Mouse (Mus musculus): ENCODE data around the gene Nup188. TPM values are rescaled to one million over a fixed set of nuclear protein-coding genes. Genes with fewer than 3 reads are reported as not detected.

Gene Nup188
- total RNA-seq, 4 experiments from 2014 or later: 6.0 to 8.8 (median 7.2) TPM

GRCm38 (mm10) chr2:30345971-30346676 is 59.9 kb downstream of the Nup188 start:
- no peak for DNase-seq (ENCODE audit: low spot score in 2 of 2)

DNA sequence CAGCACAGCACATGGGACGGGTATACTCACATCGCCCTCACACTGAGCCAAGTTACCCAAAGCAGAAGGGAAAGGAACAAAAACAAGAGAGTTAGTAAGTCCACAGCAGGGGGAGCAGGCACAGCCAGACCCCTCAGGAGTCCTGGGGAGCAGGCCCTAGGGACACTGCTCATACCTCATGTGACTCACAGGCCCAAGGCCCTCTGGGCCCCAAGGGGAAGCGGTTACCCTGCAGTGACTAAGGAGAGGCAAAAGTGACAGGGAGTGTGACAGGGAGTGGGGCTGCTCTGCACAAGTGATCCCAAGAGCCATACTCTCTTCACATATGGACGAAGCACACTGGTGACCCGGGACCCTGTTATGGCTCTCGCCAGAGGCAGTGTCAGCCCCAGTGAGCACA is 63.0 kb downstream of the Nup188 start:
- no peak for DNase-seq (ENCODE audit: low spot score in 2 of 2)

- no peak for DNase-seq (ENCODE audit: low spot score in 2 of 2)
These were observed 65.0 kb downstream of the Nup188 start for GRCm38 (mm10) chr2:30351149-30351548.

DNA sequence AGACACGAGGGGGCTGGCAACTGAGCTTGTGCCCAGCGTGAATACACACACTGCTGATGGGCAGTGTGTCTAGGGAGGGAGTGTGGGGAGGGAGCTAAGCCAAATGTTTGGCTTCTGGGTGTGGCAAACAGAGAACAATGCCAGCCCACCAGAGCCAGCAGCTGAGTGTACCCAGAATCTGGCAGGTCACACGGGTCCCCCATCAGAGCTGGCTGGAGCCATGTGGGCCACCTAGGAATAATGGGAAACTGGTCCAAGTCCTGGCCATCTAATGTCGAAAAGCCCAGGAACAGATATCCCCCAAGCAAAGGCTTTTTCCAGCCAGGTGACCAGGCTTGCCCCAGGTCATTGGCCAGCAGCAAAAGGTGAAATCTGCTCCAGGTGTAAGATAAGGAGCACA is 69.7 kb downstream of the Nup188 start:
- DNase-seq (ENCODE audit: low spot score in 2 of 2): no peak

- no peak for DNase-seq (ENCODE audit: low spot score in 2 of 2)
These were observed 70.1 kb downstream of the Nup188 start for GRCm38 (mm10) chr2:30356266-30356665.

DNA sequence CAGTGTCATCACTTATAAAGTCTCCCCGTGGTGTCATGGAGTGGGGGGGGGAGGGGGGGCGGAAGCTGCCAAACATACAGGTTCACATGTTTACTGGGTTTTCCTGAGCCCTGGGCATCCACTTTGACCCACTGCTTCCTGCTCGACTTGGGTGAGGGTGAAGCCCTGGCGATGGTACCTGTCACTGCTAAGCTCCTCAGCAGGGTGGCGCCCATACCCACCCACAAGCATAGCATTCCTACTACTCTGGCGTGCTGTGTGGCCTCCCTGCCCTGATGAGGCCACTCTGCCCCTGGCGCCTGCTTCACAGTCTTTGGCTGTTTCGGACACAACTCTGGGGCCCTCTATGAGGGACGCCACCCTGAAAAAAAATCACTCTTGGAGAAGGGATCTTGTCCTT is 70.7 kb downstream of the Nup188 start:
- no peak for DNase-seq (ENCODE audit: low spot score in 2 of 2)

GRCm38 (mm10) chr2:30357552-30358510 is 71.6 kb downstream of the Nup188 start:
- DNase-seq (ENCODE audit: low spot score in 2 of 2): no peak

DNA sequence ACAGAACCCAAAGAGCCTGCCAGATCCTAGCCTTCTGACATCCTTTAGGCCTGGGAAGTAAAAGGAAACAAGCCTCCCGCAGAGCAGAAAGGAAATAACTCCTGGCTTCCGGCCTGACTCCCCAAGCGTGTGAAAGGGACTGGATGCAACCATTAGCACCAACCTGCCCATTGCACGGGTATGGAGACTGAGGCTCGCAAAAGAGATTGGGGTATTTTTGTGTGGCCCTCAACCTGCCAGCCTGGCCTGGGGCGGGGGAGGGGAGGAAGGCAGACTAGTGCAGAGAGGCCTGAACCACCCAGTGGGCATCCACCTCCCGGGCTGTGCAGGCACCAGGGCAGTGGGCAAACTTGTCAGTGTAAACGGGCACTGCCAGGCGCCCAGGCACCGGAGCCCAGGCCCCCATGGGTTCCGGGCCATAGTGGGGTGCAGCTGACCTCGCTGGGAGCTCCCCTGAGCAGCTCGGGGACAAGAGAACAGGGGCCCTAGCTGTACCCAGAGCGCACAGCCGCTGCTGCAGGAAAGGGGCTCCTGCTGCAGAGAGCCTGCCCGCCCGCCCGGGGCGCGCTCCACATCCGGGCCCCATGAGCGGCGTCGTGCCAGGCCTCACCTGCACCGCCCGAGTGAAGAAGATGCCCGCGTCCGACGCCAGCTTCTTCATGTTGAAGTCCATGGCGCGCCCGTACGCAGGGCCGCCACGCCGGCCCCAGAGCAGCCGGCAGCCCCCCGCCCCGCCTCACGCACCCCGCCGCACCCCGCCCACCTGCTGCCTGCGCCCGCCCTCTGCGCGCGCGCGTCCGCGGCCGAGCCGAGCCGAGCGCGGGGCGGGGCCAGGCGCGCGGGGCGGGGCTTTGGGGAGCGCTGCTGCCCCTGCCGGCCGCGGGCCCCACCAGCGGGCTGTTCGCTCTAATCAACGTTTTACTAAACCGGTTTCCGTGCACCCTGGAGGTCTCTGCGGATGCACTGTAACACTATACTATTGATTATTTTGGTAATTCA is 72.6 kb downstream of the Nup188 start, which contains the start of gene Sh3glb2:
Sh3glb2 (minus strand) TSS at position 805 of the 999 bp plus-strand sequence.
- peak; percentile 65 to 78 for DNase-seq (ENCODE audit: low spot score in 2 of 2)

DNA sequence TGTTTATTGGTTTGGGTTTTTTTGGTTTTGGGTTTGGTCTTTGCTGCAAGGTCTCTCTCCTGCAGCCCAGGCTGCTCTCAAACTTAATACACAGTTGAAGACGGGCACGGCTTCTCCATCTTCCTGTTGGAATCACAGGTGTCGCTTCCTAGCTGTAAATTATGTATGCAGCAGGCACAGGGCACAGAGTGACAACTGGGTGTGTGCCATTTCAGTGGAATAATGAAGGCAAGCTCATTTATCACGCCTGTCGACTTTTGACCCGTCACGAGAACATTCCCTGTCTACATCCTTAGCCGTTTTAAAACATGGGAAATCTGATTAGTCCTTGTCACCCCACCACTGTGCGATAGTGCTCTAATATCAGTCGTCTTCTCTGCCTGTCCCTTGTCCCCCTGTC is 74.4 kb downstream of the Nup188 start:
- no peak for DNase-seq (ENCODE audit: low spot score in 2 of 2)

- DNase-seq (ENCODE audit: low spot score in 2 of 2): no peak
These were observed 76.7 kb downstream of the Nup188 start for GRCm38 (mm10) chr2:30362865-30363264.

DNA sequence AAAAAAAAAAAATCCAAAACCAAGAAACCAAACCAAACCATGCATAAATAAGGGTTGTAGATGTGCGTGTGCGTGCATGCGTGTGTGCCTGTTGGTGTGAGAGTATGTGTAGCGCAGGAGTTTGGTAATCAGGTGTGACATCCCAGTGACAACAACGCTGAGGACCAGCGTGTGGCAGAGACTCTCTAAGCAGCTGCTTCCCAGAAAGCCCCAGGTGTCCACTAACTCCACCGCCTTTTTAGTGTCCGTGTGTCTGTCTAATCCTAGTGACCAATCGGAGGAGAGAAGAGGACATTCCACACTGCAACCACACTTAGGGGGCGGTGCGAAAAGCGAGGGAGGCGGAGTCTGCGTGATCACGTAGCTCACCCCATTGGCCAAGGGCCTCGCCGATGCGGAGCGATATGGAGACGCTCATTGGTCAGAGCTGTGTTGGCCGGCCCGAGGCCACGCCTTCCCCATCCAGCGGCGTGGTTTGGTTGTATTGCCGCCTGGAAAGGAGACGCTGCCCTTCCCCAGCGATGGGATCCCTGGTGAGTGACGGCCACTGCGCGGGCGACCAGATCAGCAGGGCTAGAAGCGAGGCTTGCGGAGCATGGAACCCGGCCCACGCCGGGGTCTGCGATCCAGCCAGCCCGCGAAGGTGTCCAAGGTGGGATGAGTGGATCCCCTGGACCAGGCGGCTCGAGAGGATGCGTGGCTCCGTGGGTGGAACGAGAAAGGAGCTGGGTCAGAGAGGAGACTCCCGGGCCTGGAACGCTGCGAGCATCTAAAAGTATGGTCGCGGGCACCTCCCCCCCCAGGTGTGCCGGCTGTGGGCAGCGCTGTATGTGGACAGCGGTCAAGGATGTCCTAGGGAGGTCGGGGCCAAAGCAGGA is 77.8 kb downstream of the Nup188 start, which contains the start of gene Miga2:
Miga2 (plus strand) TSS at position 461 of the 878 bp plus-strand sequence.
- DNase-seq (ENCODE audit: low spot score in 2 of 2): peak; percentile 98 to 99

DNA sequence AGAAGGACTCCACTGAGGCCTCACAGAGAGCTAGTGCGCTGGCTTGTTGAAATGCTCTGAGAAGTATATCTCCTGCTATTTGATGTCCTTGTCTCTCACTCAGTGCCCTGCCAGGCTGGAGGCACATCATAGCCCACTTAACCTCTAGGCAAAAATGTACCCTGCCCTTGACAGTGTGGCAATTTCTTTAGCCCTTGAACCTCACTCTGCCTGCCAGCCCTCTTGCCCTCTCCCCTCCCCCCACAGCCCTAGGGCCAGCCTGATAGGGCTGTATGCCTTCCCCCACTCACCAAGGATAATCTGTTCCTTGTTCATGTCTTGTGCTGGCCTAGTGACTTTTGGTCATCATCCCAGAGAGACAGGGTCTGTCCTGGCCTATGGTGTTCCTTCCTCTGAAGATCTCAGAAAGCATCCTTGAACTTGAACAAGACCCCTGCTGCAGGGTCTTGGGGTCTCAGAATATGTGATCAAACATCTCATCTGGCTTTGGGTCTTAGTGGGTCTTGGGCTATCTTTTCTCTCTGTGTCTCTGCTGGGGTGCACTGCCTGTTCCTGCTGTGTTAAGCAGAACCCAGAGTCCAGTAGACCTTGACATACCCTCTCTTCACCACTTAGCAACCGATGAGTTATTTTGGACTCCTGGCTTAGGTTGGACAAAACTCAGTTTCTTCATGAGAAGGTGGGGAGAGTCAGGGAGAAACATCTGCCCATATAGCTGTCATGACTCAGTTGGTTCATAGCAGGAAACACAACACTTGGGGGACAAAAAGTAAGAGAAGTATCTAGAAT is 79.3 kb downstream of the Nup188 start:
- DNase-seq (ENCODE audit: low spot score in 2 of 2): no peak

- no peak for DNase-seq (ENCODE audit: low spot score in 2 of 2)
These were observed 80.0 kb downstream of the Nup188 start for GRCm38 (mm10) chr2:30366203-30366602.

- no peak for DNase-seq (ENCODE audit: low spot score in 2 of 2)
These were observed 85.3 kb downstream of the Nup188 start for GRCm38 (mm10) chr2:30371544-30371943.

- no peak for DNase-seq (ENCODE audit: low spot score in 2 of 2)
These were observed 86.5 kb downstream of the Nup188 start for GRCm38 (mm10) chr2:30372726-30373125.

- DNase-seq (ENCODE audit: low spot score in 2 of 2): no peak
These were observed 89.7 kb downstream of the Nup188 start for GRCm38 (mm10) chr2:30375893-30376292.

DNA sequence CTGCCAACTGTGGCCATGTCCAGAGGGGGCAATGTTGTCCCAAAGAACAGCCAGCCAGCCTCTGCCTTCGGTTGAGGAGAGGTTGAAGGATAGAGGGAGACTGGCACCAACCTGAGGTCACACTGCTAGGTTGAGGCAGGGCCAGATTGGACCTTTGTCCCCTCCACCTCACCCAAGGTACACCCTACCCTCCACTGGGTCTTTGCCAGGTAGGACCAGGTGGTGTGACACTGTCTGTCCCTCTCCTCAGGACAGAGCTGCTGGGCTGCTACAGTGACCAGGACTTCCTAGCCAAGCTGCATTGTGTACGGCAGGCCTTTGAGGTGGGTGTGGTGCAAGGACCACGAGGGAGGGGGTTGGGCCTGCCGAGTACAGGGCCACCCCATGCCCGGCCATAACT is 91.5 kb downstream of the Nup188 start:
- DNase-seq (ENCODE audit: low spot score in 2 of 2): no peak

GRCm38 (mm10) chr2:30379307-30379706 is 93.1 kb downstream of the Nup188 start:
- no peak for DNase-seq (ENCODE audit: low spot score in 2 of 2)

Data from gastrocnemius, adult 8-10 months (tissue).